Mouse (Mus musculus) CH12.LX (cell line): ENCODE measurements at regions not wholly inside any gene's neighbourhood (a gene's known extent, or its start where the extent isn't known, plus 50 kb on each side); places are given as distances from the start of the nearest gene placed in this dataset.

Source experiments
- DNase-seq: peaks from one replicate; pipeline ENCODE4 v3.0.0-alpha.2; 2013; ENCODE audit errors: extremely low read depth
- H3K27ac ChIP-seq: 2 replicates; pipeline ENCODE4 v1.5.1; 2012; ENCODE audit warnings: low read depth, mild to moderate bottlenecking, control low read depth, moderate library complexity; ENCODE audit not compliant: insufficient read depth
- H3K27me3 ChIP-seq: replicated peaks from 2 replicates; pipeline ENCODE3; 2012; ENCODE audit warnings: inconsistent platforms
- H3K36me3 ChIP-seq, 2 experiments: replicated peaks in 1 of 2; 2 replicates each; pipeline versions ENCODE3 to v1.6.1; 2012; ENCODE audit warnings: inconsistent platforms in 1 of 2, low read length in 1 of 2, mild to moderate bottlenecking in 1 of 2, mixed read lengths in 1 of 2, moderate library complexity in 1 of 2; ENCODE audit not compliant: control insufficient read depth in 1 of 2, insufficient read depth in 1 of 2
- H3K4me1 ChIP-seq, 2 experiments: 2 replicates each; pipeline ENCODE4 v1.6.1; 2012; ENCODE audit warnings: inconsistent platforms in 1 of 2, moderate library complexity in 1 of 2; ENCODE audit not compliant: insufficient read depth in 2 of 2, control insufficient read depth in 1 of 2
- H3K4me2 ChIP-seq: 2 replicates; pipeline ENCODE4 v1.6.1; 2012; ENCODE audit warnings: low read depth, mild to moderate bottlenecking, control low read depth; ENCODE audit not compliant: poor library complexity, insufficient read depth, severe bottlenecking
- H3K4me3 ChIP-seq, 3 experiments: fragments of 150-350 bp in 1 of 3; sonication (generic) in 1 of 3; replicated peaks in 1 of 3; 2 replicates each; pipeline versions ENCODE3 to v1.5.1; 2011 to 2012; ENCODE audit warnings: low read depth in 2 of 3, low read length in 2 of 3, mild to moderate bottlenecking in 2 of 3, moderate library complexity in 2 of 3, control low read depth in 1 of 3, improper control_type of control experiment in 1 of 3, inconsistent platforms in 1 of 3, mixed read lengths in 1 of 3; ENCODE audit not compliant: poor library complexity in 1 of 3
- H3K79me2 ChIP-seq: replicated peaks from 2 replicates; pipeline ENCODE4 v1.6.1; 2012; ENCODE audit warnings: mild to moderate bottlenecking, moderate library complexity; ENCODE audit not compliant: control insufficient read depth, poor library complexity, insufficient read depth, severe bottlenecking; ENCODE audit errors: extremely low read depth
- H3K9ac ChIP-seq: 2 replicates; pipeline ENCODE4 v1.6.1; 2012; ENCODE audit warnings: low read depth, mild to moderate bottlenecking, control low read depth, moderate library complexity; ENCODE audit not compliant: insufficient read depth
- H3K9me3 ChIP-seq: replicated peaks from 2 replicates; pipeline ENCODE3; 2012; ENCODE audit warnings: low read length, inconsistent platforms, mixed read lengths
- BHLHE40 ChIP-seq: IDR thresholded peaks from 2 replicates; pipeline ENCODE4 v1.6.1; 2011; ENCODE audit warnings: mild to moderate bottlenecking, low read depth, low read length, improper control_type of control experiment
- CHD1 ChIP-seq: IDR thresholded peaks from 2 replicates; pipeline ENCODE4 v1.6.1; 2012; ENCODE audit warnings: low read depth, low read length, improper control_type of control experiment, inconsistent platforms
- CHD2 ChIP-seq: IDR thresholded peaks from 2 replicates; pipeline ENCODE4 v1.6.1; 2011; ENCODE audit warnings: low read length, improper control_type of control experiment
- CTCF ChIP-seq, 2 experiments: IDR thresholded peaks in 1 of 2; conservative IDR thresholded peaks in 1 of 2; 2 replicates each; pipeline ENCODE4 v1.5.1; 2011 to 2012; ENCODE audit warnings: low read depth in 2 of 2, low read length in 2 of 2, improper control_type of control experiment in 1 of 2, inconsistent platforms in 1 of 2, mild to moderate bottlenecking in 1 of 2, moderate library complexity in 1 of 2
- E2F4 ChIP-seq: IDR thresholded peaks from 2 replicates; pipeline ENCODE4 v1.6.1; 2011; ENCODE audit warnings: low read depth, low read length, improper control_type of control experiment; ENCODE audit not compliant: insufficient replicate concordance
- EP300 ChIP-seq: IDR thresholded peaks from 2 replicates; pipeline ENCODE4 v1.6.1; 2011; ENCODE audit warnings: low read length, improper control_type of control experiment
- ETS1 ChIP-seq: conservative IDR thresholded peaks from 2 replicates; pipeline ENCODE4 v1.6.1; 2012; ENCODE audit warnings: low read depth, mild to moderate bottlenecking, inconsistent platforms, low read length, improper control_type of control experiment, moderate library complexity
- IRF4 ChIP-seq: IDR thresholded peaks from 2 replicates; pipeline ENCODE4 v1.6.1; 2014; ENCODE audit warnings: low read depth, mild to moderate bottlenecking, inconsistent platforms, low read length, improper control_type of control experiment
- JUN ChIP-seq: IDR thresholded peaks from 2 replicates; pipeline ENCODE4 v1.6.1; 2011; ENCODE audit warnings: low read depth, mild to moderate bottlenecking, low read length, improper control_type of control experiment, moderate library complexity; ENCODE audit not compliant: insufficient read depth
- KAT2A ChIP-seq: IDR thresholded peaks from 2 replicates; pipeline ENCODE4 v1.6.1; 2012; ENCODE audit warnings: low read length, improper control_type of control experiment, inconsistent platforms; ENCODE audit not compliant: insufficient replicate concordance
- MAX ChIP-seq: IDR thresholded peaks from 2 replicates; pipeline ENCODE4 v1.6.1; 2011; ENCODE audit warnings: low read length, improper control_type of control experiment
- MEF2A ChIP-seq: IDR thresholded peaks from 2 replicates; pipeline ENCODE4 v1.6.1; 2014; ENCODE audit warnings: low read depth, mild to moderate bottlenecking, inconsistent platforms, low read length, improper control_type of control experiment, borderline replicate concordance
- NELFE ChIP-seq: IDR thresholded peaks from 2 replicates; pipeline ENCODE4 v1.6.1; 2011; ENCODE audit warnings: low read depth, low read length, improper control_type of control experiment
- PAX5 ChIP-seq: IDR thresholded peaks from 2 replicates; pipeline ENCODE4 v1.6.1; 2012; ENCODE audit warnings: low read length, inconsistent platforms, mixed read lengths
- POLR2A ChIP-seq: IDR thresholded peaks from 2 replicates; pipeline ENCODE4 v1.6.1; 2011; ENCODE audit warnings: low read depth, mild to moderate bottlenecking, improper control_type of control experiment, low read length
- RAD21 ChIP-seq: IDR thresholded peaks from 2 replicates; pipeline ENCODE4 v1.6.1; 2011; ENCODE audit warnings: low read depth, mild to moderate bottlenecking, low read length, improper control_type of control experiment, moderate library complexity
- SIN3A ChIP-seq: IDR thresholded peaks from 2 replicates; pipeline ENCODE4 v1.6.1; 2012; ENCODE audit warnings: low read length, improper control_type of control experiment, inconsistent platforms
- SMC3 ChIP-seq: IDR thresholded peaks from 2 replicates; pipeline ENCODE4 v1.6.1; 2011; ENCODE audit warnings: low read depth, low read length, improper control_type of control experiment
- TBP ChIP-seq: conservative IDR thresholded peaks from 2 replicates; pipeline ENCODE4 v1.6.1; 2011; ENCODE audit warnings: low read depth, low read length, improper control_type of control experiment
- UBTF ChIP-seq: IDR thresholded peaks from 2 replicates; pipeline ENCODE4 v1.6.1; 2012; ENCODE audit warnings: low read depth, mild to moderate bottlenecking, inconsistent platforms, low read length, improper control_type of control experiment, moderate library complexity
- USF1 ChIP-seq: IDR thresholded peaks from 2 replicates; pipeline ENCODE4 v1.6.1; 2014; ENCODE audit warnings: low read depth, mild to moderate bottlenecking, inconsistent platforms, low read length, improper control_type of control experiment
- USF2 ChIP-seq: conservative IDR thresholded peaks from 2 replicates; pipeline ENCODE4 v1.6.1; 2011; ENCODE audit warnings: low read depth, low read length, improper control_type of control experiment
- ZKSCAN1 ChIP-seq: IDR thresholded peaks from 2 replicates; pipeline ENCODE4 v1.6.1; 2012; ENCODE audit warnings: low read depth, inconsistent platforms, low read length, improper control_type of control experiment, borderline replicate concordance
- ZNF384 ChIP-seq: IDR thresholded peaks from 2 replicates; pipeline ENCODE4 v1.6.1; 2012; ENCODE audit warnings: low read depth, low read length, improper control_type of control experiment, inconsistent platforms
- dilution Hi-C: fragments of 300-500 bp; cut with MboI; formaldehyde crosslinking; loops from 2 replicates; pipeline ENCODE4 v1.14.3; 2020; ENCODE audit warnings: low sequenced_read_pairs; ENCODE audit not compliant: extremely low pct_unique_long_range_greater_than_20kb, extremely low pct_ligation_motif_present
- in situ Hi-C: fragments of 300-500 bp; cut with MboI; formaldehyde crosslinking; loops from 3 replicates; pipeline ENCODE4 v1.14.3; 2019; ENCODE audit warnings: low sequenced_read_pairs, low pct_ligation_motif_present, low pct_unique_long_range_greater_than_20kb, mixed read lengths

DNA sequence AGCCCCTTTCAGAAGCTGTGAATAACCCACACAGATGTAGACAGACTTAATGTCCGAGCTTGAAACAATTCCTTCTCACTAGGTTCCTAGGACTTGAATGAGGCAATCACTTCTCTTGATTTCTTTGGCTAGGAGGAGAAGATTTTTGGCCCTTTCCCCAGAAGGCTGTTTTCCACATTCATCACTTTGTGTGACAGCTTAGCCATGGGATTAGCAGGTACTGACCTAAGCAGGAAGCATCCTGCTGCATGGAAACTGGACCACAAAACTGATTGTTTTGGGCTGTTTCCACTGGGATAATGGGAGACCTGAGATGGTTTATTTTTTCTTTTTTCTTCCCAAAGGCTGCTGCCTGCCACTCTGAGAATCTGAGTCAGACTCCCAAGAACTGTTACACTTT lies 469.3 kb upstream of the Sel1l start:
- Histone ChIP-seq H3K27me3 (no peaks in the 10 kb centered on the region), H3K9me3 (no peaks in the 10 kb centered on the region), H3K4me3 (no peak overlapping the region), H3K4me2 (no peak overlapping the region), H3K9ac (no peak overlapping the region), H3K27ac (no peak overlapping the region), H3K4me1 (no peaks in the 10 kb centered on the region), H3K36me3 (no peaks in the 10 kb centered on the region), H3K79me2 (no peaks in the 10 kb centered on the region)
- dilution Hi-C loops (no loop called here), in situ Hi-C loops (no loop called here)
- DNase-seq: no peak
- TF ChIP-seq EP300: no peak
- TF ChIP-seq ZNF384: no peak
- no peak for TF ChIP-seq POLR2A
- TF ChIP-seq TBP: no peak
- no peak for TF ChIP-seq UBTF
- no peak for TF ChIP-seq SMC3
- no peak for TF ChIP-seq MAX
- TF ChIP-seq CHD1: no peak
- TF ChIP-seq CTCF (conservative IDR thresholded peaks at IDR 0.05 in 1 of 2, IDR thresholded peaks at IDR 0.05 in 1 of 2; ENCODE audit: low read depth in 2 of 2, low read length in 2 of 2): no peak
- TF ChIP-seq RAD21: no peak
- TF ChIP-seq CHD2: no peak
- no peak for TF ChIP-seq PAX5
- no peak for TF ChIP-seq USF2
- TF ChIP-seq, all 38 proteins: peak for 0

DNA sequence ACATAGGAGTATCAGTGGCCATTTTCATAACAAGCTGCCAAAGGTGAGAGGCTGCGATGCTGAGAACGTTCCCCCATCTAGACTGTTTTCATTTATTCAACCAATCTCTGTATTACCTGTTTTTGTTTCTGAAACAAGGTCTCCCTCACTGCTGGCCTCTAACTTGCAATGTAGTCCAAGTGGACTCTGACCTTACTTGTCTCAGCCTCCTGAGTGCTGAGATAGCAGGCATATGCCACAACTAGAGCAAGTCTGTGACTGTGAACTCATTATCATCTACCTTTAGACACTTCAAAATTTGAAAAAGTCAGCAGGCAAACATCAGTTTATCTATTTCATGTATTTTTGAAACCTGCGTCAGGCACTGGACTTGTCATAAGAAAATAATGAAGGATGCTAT lies 468.7 kb upstream of the Sel1l start:
- dilution Hi-C loops: no loop called here
- no peaks in the 10 kb centered on the region for H3K4me1 ChIP-seq
- TF ChIP-seq BHLHE40: no peak
- TF ChIP-seq ETS1: no peak
- TF ChIP-seq IRF4: no peak
- TF ChIP-seq KAT2A: no peak
- TF ChIP-seq JUN: no peak
- no peak for TF ChIP-seq EP300
- TF ChIP-seq E2F4: no peak
- TF ChIP-seq USF1: no peak
- no peak for TF ChIP-seq NELFE
- no peak for TF ChIP-seq SIN3A
- no peak for TF ChIP-seq MEF2A
- TF ChIP-seq ZKSCAN1: no peak
- no peak for TF ChIP-seq RAD21
- H3K79me2 ChIP-seq: no peaks in the 10 kb centered on the region
- in situ Hi-C loops: no loop called here
- no peak overlapping the region for H3K4me2 ChIP-seq
- DNase-seq: no peak
- H3K4me3 ChIP-seq: no peak overlapping the region
- H3K27me3 ChIP-seq: no peaks in the 10 kb centered on the region
- H3K9me3 ChIP-seq: no peaks in the 10 kb centered on the region
- no peak overlapping the region for H3K9ac ChIP-seq
- H3K27ac ChIP-seq: no peak overlapping the region
- H3K36me3 ChIP-seq: no peaks in the 10 kb centered on the region
